Mouse (Mus musculus): ENCODE data around the gene Aar2.
A peak's percentile ranks its signal among the peaks of the same experiment; 100 is the strongest.
"Not testable (repeated sequence)": the region's sequence is repeated elsewhere in the genome, so short reads cannot be mapped to it uniquely, and the experiment has no call there.

Aar2 gene

GRCm38 (mm10) chr2:156547123-156547891 is at the start of gene Aar2:
Gene Aar2 (plus strand): TSS chr2:156547584.
- peak; percentile 71 for DNase-seq (ENCODE audit: low read depth, low spot score)

- DNase-seq (ENCODE audit: low read depth, low spot score) = no peak
Measured at GRCm38 (mm10) chr2:156497915-156498314, 49.5 kb upstream of the Aar2 start.

GRCm38 (mm10) chr2:156501025-156501424 is 46.4 kb upstream of the Aar2 start:
- no peak for DNase-seq (ENCODE audit: low read depth, low spot score)

GRCm38 (mm10) chr2:156505533-156505932 is 41.9 kb upstream of the Aar2 start:
- DNase-seq (ENCODE audit: low read depth, low spot score) = no peak

GRCm38 (mm10) chr2:156512028-156512427 is 35.4 kb upstream of the Aar2 start:
- no peak for DNase-seq (ENCODE audit: low read depth, low spot score)

GRCm38 (mm10) chr2:156512561-156512960 is 34.8 kb upstream of the Aar2 start:
- DNase-seq (ENCODE audit: low read depth, low spot score) = no peak

GRCm38 (mm10) chr2:156515102-156515501 is 32.3 kb upstream of the Aar2 start:
- no peak for DNase-seq (ENCODE audit: low read depth, low spot score)

- peak; percentile 58 for DNase-seq (ENCODE audit: low read depth, low spot score)
Measured at GRCm38 (mm10) chr2:156515565-156516185, 31.7 kb upstream of the Aar2 start.

- DNase-seq (ENCODE audit: low read depth, low spot score) = not testable (repeated sequence)
Measured at GRCm38 (mm10) chr2:156516678-156517077, 30.7 kb upstream of the Aar2 start.

GRCm38 (mm10) chr2:156518306-156518705 is 29.1 kb upstream of the Aar2 start:
- DNase-seq (ENCODE audit: low read depth, low spot score) = no peak

- DNase-seq (ENCODE audit: low read depth, low spot score) = no peak
Measured at GRCm38 (mm10) chr2:156519584-156519983, 27.8 kb upstream of the Aar2 start.

GRCm38 (mm10) chr2:156522994-156523393 is 24.4 kb upstream of the Aar2 start:
- DNase-seq (ENCODE audit: low read depth, low spot score) = no peak

- DNase-seq (ENCODE audit: low read depth, low spot score) = no peak
Measured at GRCm38 (mm10) chr2:156524078-156524477, 23.3 kb upstream of the Aar2 start.

GRCm38 (mm10) chr2:156529726-156530125 is 17.7 kb upstream of the Aar2 start:
- no peak for DNase-seq (ENCODE audit: low read depth, low spot score)

- DNase-seq (ENCODE audit: low read depth, low spot score) = no peak
Measured at GRCm38 (mm10) chr2:156533160-156533559, 14.2 kb upstream of the Aar2 start.

GRCm38 (mm10) chr2:156538817-156539555 is 8.4 kb upstream of the Aar2 start:
- no peak for DNase-seq (ENCODE audit: low read depth, low spot score)

- DNase-seq (ENCODE audit: low read depth, low spot score) = no peak
Measured at GRCm38 (mm10) chr2:156540991-156541390, 6.4 kb upstream of the Aar2 start.

- DNase-seq (ENCODE audit: low read depth, low spot score) = no peak
Measured at GRCm38 (mm10) chr2:156542410-156542809, 5.0 kb upstream of the Aar2 start.

- no peak for DNase-seq (ENCODE audit: low read depth, low spot score)
Measured at GRCm38 (mm10) chr2:156543804-156544203, 3.6 kb upstream of the Aar2 start.

GRCm38 (mm10) chr2:156552421-156552820 is 5.0 kb downstream of the Aar2 start:
- no peak for DNase-seq (ENCODE audit: low read depth, low spot score)

- DNase-seq (ENCODE audit: low read depth, low spot score) = no peak
Measured at GRCm38 (mm10) chr2:156561808-156562207, 14.4 kb downstream of the Aar2 start.

- no peak for DNase-seq (ENCODE audit: low read depth, low spot score)
Measured at GRCm38 (mm10) chr2:156563557-156563956, 16.2 kb downstream of the Aar2 start.
